Mouse (Mus musculus) intestine, embryonic 15.5 days (tissue): Measurements from ENCODE around the gene Ube2s. TPM values are rescaled to one million over a fixed set of nuclear protein-coding genes. Genes with fewer than 3 reads are reported as not detected.
A peak's percentile ranks its signal among the peaks of the same experiment; 100 is the strongest.

Source experiments
- ATAC-seq: fragments of 200-750 bp; cut with Nextera tagmentation; 2 replicates; pipeline ENCODE4 v1.8.0; 2017; ENCODE audit warnings: moderate TSS enrichment, moderate library complexity
- H3K27ac ChIP-seq: fragments of 300-500 bp; sonication (generic); 2 replicates; pipeline ENCODE4 v1.5.1; 2015; ENCODE audit warnings: mild to moderate bottlenecking, inconsistent platforms
- H3K27me3 ChIP-seq: fragments of 300-500 bp; sonication (generic); replicated peaks from 2 replicates; pipeline ENCODE4 v1.6.1; 2015; ENCODE audit warnings: inconsistent platforms
- H3K36me3 ChIP-seq: fragments of 300-500 bp; sonication (generic); 2 replicates; pipeline ENCODE4 v1.6.1; 2015; ENCODE audit warnings: inconsistent platforms
- H3K4me1 ChIP-seq: fragments of 300-500 bp; sonication (generic); replicated peaks from 2 replicates; pipeline ENCODE4 v1.6.1; 2015; ENCODE audit warnings: inconsistent platforms
- H3K4me2 ChIP-seq: fragments of 300-500 bp; sonication (generic); replicated peaks from 2 replicates; pipeline ENCODE4 v1.6.1; 2015; ENCODE audit warnings: mild to moderate bottlenecking, inconsistent platforms
- H3K4me3 ChIP-seq: fragments of 300-500 bp; sonication (generic); replicated peaks from 2 replicates; pipeline ENCODE4 v1.5.1; 2015; ENCODE audit warnings: inconsistent platforms
- H3K9ac ChIP-seq: fragments of 300-500 bp; sonication (generic); 2 replicates; pipeline ENCODE4 v1.6.1; 2015; ENCODE audit warnings: inconsistent platforms
- H3K9me3 ChIP-seq: fragments of 300-500 bp; sonication (generic); 2 replicates; pipeline ENCODE4 v1.6.1; 2016; ENCODE audit warnings: inconsistent platforms
- WGBS: fragments of 180-500 bp; shearing (Covaris S2); methylation state at CpG from one replicate; pipeline ENCODE4 v1.1.7; 2015; 5-methylcytosine and 5-hydroxymethylcytosine counted together
- polyA plus RNA-seq: library from polyadenylated mRNA; unstranded; fragments of >200 nt; fragmentation: Nextera tagmentation; extraction: Ambion mirVana; gene quantifications from 2 replicates; pipeline ENCODE4 v1.2.1, GENCODE M21; 2015

Gene Ube2s
- polyA plus RNA-seq, 1 experiment from 2014 or later, result 303 TPM

DNA sequence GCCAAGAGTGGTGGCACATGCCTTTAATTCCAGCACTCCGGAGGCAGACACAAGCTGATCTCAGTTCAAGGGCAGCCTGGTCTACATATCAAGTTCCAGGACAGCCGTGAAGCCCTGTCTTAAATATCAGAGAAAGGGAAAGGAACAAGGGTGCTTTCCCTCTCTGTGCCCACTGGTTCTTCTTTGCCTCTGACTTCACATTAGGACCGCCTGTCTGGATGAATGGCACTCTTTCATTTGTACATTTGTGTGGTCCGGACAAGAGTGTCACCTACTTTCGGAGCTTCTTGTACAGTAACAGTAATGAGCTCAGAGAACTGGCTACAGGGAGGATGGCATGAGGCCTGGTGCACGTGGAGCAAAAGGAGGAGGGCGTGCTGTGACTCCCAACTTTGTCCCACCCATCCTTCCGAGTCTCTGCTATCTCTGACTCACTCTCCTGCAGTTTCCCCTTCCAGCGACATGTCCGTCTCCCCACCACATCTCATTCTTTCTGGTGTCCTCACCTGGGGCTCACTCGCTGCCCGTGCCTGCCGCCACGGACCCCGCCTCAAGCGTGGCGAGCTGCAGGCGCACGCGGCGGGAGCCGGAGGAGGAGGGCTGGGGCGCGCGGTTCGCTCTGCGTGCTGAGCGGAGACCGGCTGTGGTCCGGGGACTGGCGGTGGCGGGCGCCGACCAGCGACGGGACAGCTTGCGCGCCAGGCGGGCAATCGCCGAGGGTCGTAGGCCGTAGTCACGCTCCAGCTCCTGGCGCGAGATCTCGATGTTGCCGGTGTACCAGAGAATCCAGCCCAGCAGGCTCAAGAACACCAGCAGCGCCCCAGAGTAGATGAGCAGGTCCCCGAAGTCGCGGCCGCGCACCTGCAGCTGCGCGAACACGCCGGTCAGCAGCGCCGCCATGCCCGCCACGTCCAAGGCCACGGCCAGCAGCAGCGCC lies 23.6 kb downstream of the Ube2s start:
- 2% methylated on average over 64 of the region's 64 CpGs for WGBS
- Histone ChIP-seq H3K36me3 (no peaks in the 10 kb centered on the region), H3K27me3 (no peaks in the 10 kb centered on the region), H3K4me1 (peaks cover 4% of the 10 kb centered on the region), H3K9ac (peak overlapping the region; percentile 78), H3K4me3 (peak overlapping the region; percentile 65), H3K9me3 (no peaks in the 10 kb centered on the region), H3K27ac (peak overlapping the region; percentile 85), H3K4me2 (peak overlapping the region; percentile 93)
- ATAC-seq, result peak; percentile 65

DNA sequence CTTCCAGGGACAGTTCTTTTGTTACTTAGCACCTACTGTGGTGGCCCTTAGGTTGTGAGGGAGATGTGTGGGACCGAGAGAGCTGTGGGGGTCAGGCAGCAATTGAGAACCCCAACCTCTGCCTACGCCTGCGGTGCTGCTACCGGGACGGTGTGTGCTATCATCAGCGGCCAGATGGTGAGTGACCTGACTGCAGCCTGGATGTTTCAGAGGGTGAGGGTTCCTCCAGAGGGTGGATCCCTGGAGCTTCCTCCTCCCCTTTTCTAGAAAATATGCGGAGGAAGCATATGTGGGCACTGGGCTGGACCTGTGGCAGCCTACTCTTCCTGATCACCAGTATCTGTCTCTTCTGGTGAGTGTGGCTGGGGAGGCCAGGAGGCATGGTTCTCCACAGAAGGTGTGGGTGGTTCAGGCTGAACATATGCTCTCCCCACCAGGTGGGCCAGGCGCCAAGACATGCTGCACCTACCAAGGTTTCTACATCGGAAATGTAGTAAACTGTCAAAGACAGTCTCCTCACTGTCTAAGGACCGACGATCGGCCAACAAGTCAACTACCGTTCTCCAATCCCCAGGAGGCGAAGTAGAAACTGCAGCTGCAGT lies 28.6 kb downstream of the Ube2s start:
- H3K36me3 ChIP-seq, result no peaks in the 10 kb centered on the region
- H3K27me3 ChIP-seq, result peaks cover 3% of the 10 kb centered on the region
- H3K4me1 ChIP-seq, result peaks cover 13% of the 10 kb centered on the region; the same call in 1 of the 2 replicates
- ATAC-seq, result no peak
- H3K9ac ChIP-seq, result no peak overlapping the region
- H3K9me3 ChIP-seq, result no peaks in the 10 kb centered on the region
- no peak overlapping the region for H3K4me3 ChIP-seq
- H3K4me2 ChIP-seq, result no peak overlapping the region
- 78% methylated on average over 14 of the region's 14 CpGs for WGBS
- no peak overlapping the region for H3K27ac ChIP-seq

DNA sequence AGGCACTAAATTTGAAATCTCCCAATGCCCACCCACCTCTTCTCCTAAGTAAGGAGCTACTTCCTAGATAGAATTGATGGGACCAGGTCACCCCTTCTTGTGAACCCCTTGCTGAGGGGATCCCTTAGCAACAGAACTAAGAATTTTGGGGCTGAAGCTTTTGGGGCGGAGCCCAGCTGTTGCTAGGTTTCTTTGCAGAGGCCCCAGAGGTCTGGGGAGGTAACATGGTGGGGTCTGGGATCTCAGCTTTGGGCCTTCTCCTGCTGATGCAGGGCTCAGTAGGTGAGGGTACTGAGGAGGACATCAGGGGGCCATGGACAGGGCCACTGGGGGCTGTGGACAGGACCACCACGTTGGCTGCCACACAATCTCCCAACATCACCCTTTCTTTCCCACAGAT lies 29.6 kb downstream of the Ube2s start, which contains the start of the genes Il11 and Tmem190:
Il11 (minus strand) TSS at position 101 of the 400 bp plus-strand sequence.
Tmem190 (plus strand) TSS at position 179 of the 400 bp plus-strand sequence.
- no peak within 1 kb of the TSS for H3K9ac ChIP-seq
- no peaks in the 10 kb centered on the region for H3K9me3 ChIP-seq
- no peak for ATAC-seq
- 83% methylated on average over 2 of the region's 2 CpGs for WGBS
- no peak within 1 kb of the TSS for H3K4me2 ChIP-seq
- 0 out of 2 replicates have a peak, but pooled peaks cover 10% of the 10 kb centered on the region for H3K4me1 ChIP-seq
- peaks cover 13% of the 10 kb centered on the region for H3K27me3 ChIP-seq
- H3K27ac ChIP-seq, result no peak within 1 kb of the TSS
- H3K36me3 ChIP-seq, result no peaks in the 10 kb centered on the region
- H3K4me3 ChIP-seq, result no peak within 1 kb of the TSS

DNA sequence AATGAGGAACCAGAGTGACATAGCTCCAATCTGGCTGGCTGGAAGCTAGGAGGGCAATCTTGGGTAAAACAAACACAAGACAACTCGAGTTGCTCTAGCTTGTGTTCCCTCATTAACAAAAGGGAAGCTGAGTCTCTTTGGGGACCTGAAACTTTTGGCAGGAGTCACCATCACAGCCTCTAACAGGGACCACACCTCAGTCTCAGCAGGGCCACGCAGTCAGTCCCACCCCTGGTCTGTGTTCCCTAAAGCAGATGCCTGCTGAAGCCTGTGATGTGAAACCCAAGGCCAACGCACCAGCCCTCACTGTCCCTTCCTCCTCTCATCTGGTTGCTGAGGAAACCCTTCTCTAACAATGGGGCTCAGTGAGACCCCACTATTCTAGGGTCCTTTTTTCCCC lies 30.3 kb downstream of the Ube2s start:
- H3K36me3 ChIP-seq, result no peaks in the 10 kb centered on the region
- H3K4me3 ChIP-seq, result no peak overlapping the region
- H3K27ac ChIP-seq, result no peak overlapping the region
- peaks cover 20% of the 10 kb centered on the region for H3K27me3 ChIP-seq
- peaks cover 14% of the 10 kb centered on the region for H3K4me1 ChIP-seq
- H3K9me3 ChIP-seq, result no peaks in the 10 kb centered on the region
- WGBS, result 42% methylated on average over 3 of the region's 3 CpGs
- H3K4me2 ChIP-seq, result no peak overlapping the region
- ATAC-seq, result no peak
- H3K9ac ChIP-seq, result no peak overlapping the region

DNA sequence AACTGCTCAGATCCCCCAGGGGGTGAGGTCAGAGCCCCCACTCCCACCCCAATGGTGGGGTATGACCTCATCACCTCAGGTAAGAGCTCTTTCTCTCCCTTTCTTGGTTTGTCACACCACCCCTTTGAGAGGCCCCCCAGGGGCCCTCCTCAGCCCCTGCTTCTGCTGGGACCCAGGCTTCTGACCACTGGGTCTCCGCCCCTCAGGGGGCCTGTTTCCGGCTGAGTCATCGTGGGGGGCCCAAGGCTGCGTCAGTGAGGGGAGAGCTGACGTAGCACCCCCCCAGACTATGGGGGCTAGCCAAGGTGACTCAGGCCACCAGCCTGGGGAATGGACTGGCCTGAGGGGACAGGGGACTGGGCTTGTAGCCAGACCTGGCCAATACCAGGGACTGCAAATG lies 32.5 kb downstream of the Ube2s start:
- Histone ChIP-seq H3K4me1 (peaks cover 20% of the 10 kb centered on the region), H3K27me3 (peaks cover 40% of the 10 kb centered on the region), H3K4me2 (no peak overlapping the region), H3K36me3 (no peaks in the 10 kb centered on the region), H3K4me3 (no peak overlapping the region), H3K27ac (no peak overlapping the region), H3K9ac (peak overlapping the region; percentile 13; the same call in 1 of the 2 replicates), H3K9me3 (no peaks in the 10 kb centered on the region)
- no peak for ATAC-seq
- 39% methylated on average over 5 of the region's 5 CpGs for WGBS

DNA sequence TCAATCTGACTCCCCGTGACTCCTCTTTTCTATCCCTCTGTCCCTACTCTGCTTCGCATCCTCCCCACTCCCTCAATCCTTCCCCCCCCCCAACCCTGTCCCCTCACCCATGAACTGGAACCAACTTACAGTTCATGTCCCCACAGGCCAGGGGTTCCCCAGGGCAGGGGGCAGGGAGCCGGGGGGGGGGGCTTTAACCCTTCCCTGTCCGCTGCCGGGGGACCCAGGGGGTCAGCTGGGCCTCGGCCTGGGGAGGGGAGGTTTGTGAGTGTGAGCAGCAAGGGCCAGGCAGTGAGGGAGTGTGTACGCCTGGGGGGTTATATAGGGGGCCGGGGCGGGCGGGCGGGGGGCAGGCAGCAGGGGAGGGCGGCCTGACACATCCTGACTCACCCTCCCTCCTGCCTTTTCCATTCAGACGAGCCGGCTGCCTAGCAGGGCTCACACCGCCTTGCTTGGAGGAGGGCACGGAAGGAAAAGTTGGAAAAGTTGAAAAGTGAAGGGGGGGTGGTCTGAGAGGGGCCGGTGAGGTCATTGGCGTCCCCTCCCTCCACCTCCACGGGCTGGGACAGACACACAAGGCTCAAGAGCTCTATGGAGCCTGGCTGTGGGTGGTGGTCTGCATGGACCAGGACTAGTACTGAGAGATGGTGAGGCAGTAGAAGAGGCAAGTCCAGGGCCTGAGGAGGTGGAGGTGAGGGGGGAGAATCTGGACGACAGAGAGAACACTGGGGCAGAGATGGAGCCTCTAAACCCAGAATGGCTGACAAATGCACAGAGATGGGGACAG lies 34.3 kb downstream of the Ube2s start:
- Histone ChIP-seq H3K4me1 (peaks cover 20% of the 10 kb centered on the region), H3K4me2 (peak overlapping the region; percentile 63; the same call in 1 of the 2 replicates), H3K9ac (no peak overlapping the region), H3K9me3 (no peaks in the 10 kb centered on the region), H3K27me3 (peaks cover 40% of the 10 kb centered on the region), H3K36me3 (no peaks in the 10 kb centered on the region), H3K4me3 (no peak overlapping the region), H3K27ac (no peak overlapping the region)
- 7% methylated on average over 19 of the region's 20 CpGs for WGBS
- no peak for ATAC-seq

DNA sequence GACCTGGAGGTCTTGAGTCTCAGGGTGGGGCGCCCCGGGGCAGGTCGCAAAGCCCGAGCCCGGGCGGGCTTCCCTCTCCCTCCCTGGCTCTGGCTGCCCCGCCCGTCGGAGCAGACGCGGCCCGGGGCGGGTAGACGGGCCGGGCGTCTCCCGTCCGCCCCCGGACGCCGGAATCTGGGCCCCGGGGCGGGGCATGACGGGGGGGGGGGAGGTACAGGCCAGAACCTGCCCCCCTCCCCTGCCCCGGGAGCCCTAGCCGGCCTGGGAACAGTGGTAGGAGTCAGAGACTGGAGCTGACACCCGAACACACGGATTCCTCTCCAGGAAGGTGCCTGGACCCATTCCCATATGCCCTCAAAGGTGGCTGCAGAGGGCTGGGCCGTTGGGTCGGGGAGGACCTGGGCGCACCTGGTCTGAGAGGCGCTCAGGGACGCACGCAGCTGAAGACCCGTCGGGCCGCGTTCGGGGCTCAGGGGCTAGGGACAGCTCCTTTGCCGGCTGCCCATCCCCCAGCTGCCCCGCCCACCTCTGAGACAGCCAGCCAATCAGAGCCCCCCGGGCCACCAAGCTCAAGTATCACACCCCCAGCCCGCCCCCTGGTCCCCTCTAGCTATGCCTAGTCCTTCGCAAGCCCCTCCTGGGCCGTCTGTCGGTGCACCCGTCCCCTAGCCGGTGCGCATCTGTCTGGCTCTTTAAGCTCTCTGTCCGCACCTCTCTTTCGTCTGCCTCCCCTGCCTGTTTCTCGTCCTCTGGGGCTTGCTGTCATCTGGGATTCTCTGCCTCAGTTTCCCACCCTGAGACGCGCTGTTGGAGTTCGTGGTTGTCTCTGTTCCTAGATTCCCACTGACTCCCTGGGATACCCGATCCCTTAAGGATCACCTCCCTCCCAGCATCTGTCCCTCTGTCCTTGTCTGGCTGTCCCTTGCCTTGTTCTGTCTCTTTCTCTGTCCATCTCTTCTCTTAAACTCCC lies 35.2 kb downstream of the Ube2s start:
- no peaks in the 10 kb centered on the region for H3K9me3 ChIP-seq
- H3K36me3 ChIP-seq, result no peaks in the 10 kb centered on the region
- peak overlapping the region; percentile 36 for H3K4me3 ChIP-seq
- 1% methylated on average over 51 of the region's 56 CpGs for WGBS
- H3K4me2 ChIP-seq, result peak overlapping the region; percentile 63
- peak; percentile 69 for ATAC-seq
- H3K27ac ChIP-seq, result no peak overlapping the region
- H3K27me3 ChIP-seq, result peaks cover 40% of the 10 kb centered on the region
- H3K4me1 ChIP-seq, result peaks cover 20% of the 10 kb centered on the region
- H3K9ac ChIP-seq, result peak overlapping the region; percentile 33; the same call in 1 of the 2 replicates

DNA sequence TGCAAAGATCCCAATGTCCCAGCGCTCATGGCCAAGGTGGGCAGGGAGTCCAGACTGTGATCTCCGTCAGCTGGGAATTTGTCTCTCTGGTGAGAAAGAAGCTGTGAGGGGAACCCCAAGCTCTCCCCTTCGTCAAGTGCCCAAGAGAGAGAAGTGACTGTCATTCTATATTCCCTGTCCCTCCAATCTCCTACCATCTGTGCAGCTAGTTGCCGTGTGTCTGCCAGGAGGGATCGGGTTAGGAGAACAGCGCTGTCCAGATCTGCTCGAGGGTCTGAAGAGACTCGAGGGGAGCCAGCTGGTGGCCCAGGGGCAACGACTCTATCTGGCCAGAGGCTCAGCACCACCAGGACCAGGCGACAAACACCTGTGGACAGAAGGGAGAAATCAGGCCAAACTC lies 36.3 kb downstream of the Ube2s start:
- peaks cover 40% of the 10 kb centered on the region for H3K27me3 ChIP-seq
- ATAC-seq, result no peak
- H3K9me3 ChIP-seq, result no peaks in the 10 kb centered on the region
- no peaks in the 10 kb centered on the region for H3K36me3 ChIP-seq
- no peak overlapping the region for H3K4me3 ChIP-seq
- H3K9ac ChIP-seq, result no peak overlapping the region
- no peak overlapping the region for H3K27ac ChIP-seq
- no peak overlapping the region for H3K4me2 ChIP-seq
- H3K4me1 ChIP-seq, result peaks cover 17% of the 10 kb centered on the region
- 55% methylated on average over 10 of the region's 10 CpGs for WGBS

DNA sequence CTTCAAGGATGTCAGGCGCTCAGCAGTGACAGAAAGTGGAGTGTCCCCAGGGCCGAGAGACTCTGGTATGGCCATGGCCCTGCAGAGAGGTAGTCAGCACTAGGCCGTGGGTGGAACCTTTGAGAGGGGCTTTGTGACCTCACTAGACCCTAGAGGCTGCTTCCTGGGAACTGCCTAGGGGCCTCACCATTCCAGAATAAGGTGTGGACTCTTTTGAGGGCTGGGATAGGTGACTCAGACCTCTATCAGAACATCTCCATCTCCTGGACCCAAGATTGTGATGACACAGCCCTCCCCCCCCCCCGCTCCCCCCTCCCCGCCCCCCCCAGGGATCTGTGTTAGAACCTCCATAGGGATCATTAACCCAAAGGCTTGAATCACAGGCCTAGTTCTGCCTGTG lies 41.2 kb downstream of the Ube2s start, which contains the start of gene Fam71e2:
Fam71e2 (minus strand) TSS at position 101 of the 400 bp plus-strand sequence.
- no peak within 1 kb of the TSS for H3K9ac ChIP-seq
- peaks cover 11% of the 10 kb centered on the region for H3K27me3 ChIP-seq
- WGBS, result 67% methylated on average over 3 of the region's 5 CpGs
- H3K27ac ChIP-seq, result no peak within 1 kb of the TSS
- no peaks in the 10 kb centered on the region for H3K9me3 ChIP-seq
- no peak within 1 kb of the TSS for H3K4me3 ChIP-seq
- no peak within 1 kb of the TSS for H3K4me2 ChIP-seq
- no peak for ATAC-seq
- H3K36me3 ChIP-seq, result no peaks in the 10 kb centered on the region
- H3K4me1 ChIP-seq, result no peaks in the 10 kb centered on the region

DNA sequence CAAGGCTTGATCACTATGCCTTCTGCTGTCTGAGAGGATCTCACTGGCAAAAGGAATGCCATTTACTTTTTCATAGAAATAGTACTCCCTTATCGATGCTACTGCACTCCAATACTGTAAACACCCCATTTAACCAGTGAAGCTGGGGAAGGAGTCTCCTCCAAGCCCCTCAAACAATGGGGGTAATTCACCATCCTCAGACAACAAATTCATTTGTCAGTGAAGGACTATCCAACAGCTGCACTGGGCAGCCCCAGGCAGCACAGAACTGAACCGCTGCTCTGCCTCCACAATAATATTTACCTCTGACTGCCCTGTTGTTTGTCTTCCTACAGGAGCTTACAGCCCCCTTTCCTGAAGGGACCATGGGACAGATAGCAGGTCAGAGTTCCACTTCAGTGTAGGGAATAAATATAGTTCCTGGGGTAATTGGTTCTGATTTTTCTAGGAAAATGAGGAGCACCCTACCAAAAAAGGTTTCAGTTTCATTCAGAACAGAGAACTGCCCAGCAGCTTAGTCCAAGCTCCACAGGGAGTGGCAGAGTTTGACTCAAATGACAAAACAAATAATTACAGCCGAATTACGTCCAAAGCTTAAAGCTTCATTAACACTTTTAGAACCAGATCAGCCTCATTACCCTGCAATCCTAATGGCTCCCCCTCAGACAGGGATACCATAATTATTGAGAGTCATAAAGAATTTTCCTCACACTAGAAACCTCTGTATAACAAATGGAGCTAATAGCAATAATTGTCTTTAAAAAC lies 47.3 kb downstream of the Ube2s start:
- no peak overlapping the region for H3K4me2 ChIP-seq
- no peak overlapping the region for H3K9ac ChIP-seq
- WGBS, result 8% methylated on average over 4 of the region's 4 CpGs
- no peak overlapping the region for H3K4me3 ChIP-seq
- no peak for ATAC-seq
- H3K27ac ChIP-seq, result no peak overlapping the region
- H3K36me3 ChIP-seq, result no peaks in the 10 kb centered on the region
- no peaks in the 10 kb centered on the region for H3K9me3 ChIP-seq
- no peaks in the 10 kb centered on the region for H3K27me3 ChIP-seq
- no peaks in the 10 kb centered on the region for H3K4me1 ChIP-seq
